Mouse (Mus musculus): ENCODE results near the gene Unkl.

Gene Unkl

DNA sequence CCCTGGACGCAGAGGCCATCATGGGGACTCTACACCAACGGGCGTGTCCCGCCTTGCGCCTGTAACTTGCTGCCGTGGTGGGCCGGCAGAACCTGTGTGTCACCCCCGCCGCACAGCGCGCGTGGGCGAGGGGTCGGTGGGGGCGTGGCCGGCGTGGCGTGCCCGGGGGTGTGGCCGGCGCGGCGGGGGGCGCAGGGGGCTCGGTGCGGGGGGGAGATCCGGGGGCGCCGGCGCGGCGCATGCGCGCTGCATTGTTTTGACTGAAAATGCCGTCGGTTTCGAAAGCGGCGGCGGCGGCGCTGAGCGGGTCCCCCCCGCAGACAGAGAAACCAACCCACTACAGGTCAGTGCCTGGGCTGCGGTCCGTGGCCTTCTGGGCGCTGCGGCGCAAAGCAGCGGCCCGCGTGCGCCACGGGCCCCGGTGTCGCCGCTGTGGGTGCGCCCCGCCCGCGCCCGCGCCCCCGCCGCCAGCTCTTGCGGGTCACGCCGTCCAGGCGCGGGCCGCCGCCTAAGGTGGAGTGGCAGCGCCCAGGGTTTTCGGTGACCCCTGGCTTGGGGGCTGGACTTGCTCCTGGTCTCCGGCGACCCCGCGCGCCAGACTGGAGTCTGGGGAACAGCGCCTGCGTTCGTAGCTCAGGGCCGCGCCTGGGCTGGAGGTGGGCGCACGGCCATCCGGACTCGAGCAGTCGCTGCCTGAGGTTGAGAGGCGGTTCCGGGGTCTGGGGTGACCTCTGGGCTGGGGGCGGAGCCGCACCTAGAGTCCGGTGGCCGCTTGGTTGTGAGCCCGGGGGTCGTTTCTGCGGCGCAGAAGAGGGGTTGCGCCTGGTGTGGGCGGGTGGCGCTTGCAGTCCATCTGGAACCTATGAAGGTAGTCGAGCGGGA is at the start of gene Unkl:
Gene Unkl, plus strand, starts transcription at position 248 of the 882 bp plus-strand sequence.
- peak; percentile 82 for DNase-seq (ENCODE audit: low spot score in 2 of 2)

DNA sequence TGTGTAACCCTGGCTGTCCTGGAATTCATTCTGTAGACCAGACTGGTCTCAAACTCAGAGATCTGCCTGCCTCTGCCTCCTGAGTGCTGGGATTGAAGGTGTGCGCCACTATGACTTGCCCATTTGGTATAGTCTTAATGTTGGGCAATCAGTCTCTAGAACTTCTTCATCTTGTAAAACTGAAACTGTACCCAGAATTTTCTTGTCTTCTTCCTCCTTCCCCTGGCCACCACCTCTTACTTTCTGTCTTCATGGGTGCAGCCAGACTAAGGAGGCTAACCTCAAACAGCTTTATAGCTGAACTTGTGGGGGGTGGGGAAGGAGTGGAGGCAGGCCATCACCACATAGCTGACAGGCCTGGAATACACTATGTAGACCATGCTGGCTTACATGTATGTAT is 49.4 kb upstream of the Unkl start:
- DNase-seq (ENCODE audit: low spot score in 2 of 2): no peak

DNA sequence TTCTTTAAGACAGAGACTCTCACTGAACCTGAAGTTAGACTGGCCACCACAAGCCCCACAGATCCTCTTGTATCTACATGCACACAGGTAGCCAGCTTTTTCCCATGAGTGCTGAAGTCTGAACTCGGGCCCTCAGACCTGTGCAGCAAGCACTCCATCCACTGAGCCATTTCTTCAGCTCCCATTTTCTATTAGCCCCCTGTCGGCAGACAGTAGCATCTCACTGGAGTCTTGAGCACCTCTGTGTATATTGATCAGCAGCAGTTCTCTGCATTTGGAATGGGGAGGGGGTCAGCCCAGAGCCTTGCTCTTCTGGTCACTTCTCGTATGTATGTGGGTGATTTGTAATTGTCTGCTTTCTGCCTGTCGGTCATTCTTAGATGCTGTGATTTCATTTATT is 48.2 kb upstream of the Unkl start:
- no peak for DNase-seq (ENCODE audit: low spot score in 2 of 2)

DNA sequence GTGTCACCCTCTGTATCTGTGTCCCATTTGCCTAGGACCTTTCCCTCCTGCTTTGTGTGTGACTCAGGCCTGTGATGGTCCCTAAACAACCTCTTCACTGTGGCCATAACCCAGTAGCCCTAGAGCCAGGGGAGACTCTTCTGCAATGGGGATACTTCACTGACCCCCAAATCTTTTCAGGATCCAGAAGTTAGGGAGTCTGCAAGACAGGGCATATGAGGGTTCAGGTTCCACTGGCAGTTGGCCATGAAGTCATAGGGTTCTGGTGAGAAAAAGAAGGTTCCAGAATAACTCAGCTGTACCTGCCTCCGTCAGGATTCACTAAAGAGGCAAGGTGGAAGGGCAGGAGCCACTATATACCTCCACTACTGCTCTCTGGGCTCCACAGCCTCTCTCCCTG is 26.0 kb upstream of the Unkl start, which contains the start of gene Ccdc154:
Gene Ccdc154, plus strand, starts transcription at position 301 of the 400 bp plus-strand sequence.
- DNase-seq (ENCODE audit: low spot score in 2 of 2): no peak

DNA sequence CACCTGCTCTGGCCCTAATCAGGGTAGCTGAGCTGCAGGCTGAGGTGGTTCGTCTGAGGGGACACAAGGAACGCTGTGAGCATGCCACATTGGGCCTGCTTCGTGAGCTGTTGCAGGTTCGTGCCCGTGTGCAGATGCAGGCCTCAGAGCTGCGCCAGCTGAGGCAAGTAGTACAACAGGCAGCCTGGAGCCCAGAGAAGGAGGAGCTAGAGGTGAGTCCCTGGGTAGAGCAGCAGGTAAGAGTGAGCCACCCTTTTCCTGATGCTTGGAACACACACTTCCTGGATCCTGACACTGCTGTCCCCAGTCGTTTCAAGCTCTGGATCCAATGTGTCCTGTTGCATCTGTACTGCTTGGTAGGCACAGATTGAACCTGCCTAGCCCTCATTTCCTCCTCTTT is 24.8 kb upstream of the Unkl start:
- no peak for DNase-seq (ENCODE audit: low spot score in 2 of 2)

DNA sequence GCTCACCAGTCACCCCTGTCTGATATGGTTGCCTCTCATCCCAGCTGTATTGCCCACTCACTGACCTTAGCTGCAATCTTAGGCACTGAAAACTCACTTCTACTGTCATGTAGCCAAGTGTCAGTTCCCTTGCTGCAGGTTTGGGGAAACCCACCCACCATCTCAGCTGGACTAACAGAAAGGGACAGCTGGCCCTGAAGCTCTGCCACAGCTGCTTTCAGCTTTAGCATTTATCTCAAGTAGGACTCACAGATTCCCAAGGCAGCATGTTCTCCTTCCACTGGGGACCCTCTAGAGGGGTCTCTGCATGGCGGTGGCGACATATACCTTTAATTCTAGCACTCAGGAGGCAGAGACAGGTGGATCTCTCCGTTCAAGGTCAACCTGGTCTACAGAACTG is 23.4 kb upstream of the Unkl start:
- no peak for DNase-seq (ENCODE audit: low spot score in 2 of 2)

DNA sequence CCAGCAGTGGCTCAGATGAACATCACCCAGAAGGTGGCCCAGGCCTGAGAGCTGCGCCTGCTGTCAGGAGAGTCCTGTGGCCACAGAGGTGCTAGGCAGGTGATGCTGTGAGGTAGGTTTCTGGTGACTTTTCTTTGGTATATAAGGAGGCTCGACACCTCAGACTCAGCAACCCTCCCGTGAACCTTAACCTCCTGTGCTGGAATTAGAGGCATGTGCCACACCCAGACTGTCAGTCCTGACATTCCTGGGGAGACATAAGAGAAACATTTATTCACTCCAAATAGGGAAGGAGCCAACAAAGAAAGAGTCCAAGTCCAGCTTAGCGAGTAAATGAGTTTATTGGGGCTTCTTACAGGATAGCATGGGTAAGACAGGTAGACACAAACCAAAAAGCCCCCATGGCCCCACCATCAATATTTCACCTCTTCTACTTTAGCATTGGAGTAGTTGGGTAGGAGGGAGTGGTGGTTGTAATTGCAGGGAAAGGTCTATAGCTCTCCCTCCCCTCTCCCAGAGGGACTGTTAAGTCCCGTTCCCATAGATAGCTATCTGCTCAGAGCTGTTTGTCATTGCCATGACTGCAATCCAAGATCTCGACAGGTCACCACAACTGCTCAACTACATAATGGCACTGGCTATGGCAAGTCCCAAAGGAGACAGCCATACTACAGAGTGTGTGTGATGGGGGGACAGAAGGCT is 22.1 kb upstream of the Unkl start:
- no peak for DNase-seq (ENCODE audit: low spot score in 2 of 2)

DNA sequence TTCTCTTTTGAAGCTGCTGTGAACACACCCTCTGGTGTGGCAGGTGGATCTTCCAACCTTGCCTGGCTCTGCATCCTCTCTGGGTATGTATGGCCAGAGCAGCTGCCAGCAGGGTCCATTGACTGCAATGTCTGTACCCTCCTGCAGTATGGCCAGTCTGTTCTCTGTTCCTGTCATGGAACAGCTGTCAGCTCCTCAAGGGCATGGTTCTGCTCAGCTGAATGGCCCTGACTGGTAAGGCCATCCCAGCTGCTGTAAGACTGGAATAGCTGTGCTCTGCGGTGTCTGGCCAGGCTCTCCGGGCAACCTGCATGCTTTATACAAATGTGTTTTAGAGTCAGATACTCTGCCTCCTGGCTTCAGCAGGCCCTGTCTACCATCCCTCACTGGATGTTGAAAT is 18.5 kb upstream of the Unkl start:
- no peak for DNase-seq (ENCODE audit: low spot score in 2 of 2)

DNA sequence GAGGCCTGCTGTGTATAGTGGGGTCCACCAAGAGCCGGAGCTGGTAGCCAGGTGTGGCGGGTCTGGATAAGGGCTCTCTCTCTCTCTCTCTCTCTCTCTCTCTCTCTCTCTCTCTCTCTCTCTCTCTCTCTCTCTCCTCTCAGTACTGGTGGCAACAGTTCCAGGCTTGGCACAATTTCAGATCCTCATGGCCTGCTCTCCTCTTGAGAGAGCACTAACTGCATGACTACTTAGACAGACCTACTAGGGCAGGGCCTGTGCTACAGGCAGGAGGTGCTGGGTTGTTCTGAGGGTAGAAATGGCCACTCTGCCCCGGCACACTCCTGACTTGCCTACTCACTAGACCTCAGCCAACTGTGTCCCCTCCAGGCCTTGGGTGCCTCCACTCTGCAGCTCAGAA is 15.6 kb upstream of the Unkl start:
- no peak for DNase-seq (ENCODE audit: low spot score in 2 of 2)

DNA sequence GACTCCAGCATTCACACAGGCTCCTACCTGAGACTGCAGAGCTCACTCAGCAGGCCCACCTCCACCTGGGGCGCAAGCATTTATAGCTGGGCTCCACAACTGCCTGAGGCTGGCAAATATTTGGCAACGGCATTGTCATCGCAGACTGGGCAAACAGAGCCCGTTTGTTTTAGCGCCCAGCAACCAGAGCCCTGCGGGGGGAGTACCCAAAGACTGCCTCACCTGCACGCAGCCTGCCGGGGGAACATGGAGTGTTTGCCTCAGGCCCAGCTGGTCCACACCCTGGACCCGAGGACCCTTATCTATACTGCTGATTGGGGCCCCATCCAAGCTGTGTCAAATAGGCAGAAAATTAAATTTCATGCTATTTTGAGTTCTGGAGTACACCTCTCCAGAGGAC is 12.8 kb upstream of the Unkl start, which contains the start of gene Gm38655:
Gene Gm38655, minus strand, starts transcription at position 61 of the 400 bp plus-strand sequence.
- DNase-seq (ENCODE audit: low spot score in 2 of 2): no peak

DNA sequence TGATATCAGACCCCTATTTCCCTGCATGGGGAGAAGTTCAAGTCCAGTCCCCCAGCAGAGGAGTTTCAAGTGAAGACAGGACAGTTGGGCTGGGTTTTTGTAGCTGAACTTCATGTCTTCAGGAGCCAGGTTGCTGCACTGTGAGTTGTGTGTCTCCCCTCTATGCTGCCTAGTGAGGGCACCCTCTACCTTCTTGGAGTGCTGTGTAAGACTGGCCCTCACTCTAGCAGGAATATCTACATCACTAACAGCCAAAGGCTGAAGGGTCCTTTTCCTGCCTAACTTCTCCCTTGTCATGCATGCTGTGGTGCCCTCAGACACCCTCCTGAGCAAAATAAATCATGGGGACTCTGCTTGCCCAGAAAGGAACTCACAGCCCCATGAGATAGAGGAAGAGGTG is 5.0 kb upstream of the Unkl start:
- DNase-seq (ENCODE audit: low spot score in 2 of 2): peak in 1 of 2 experiments; percentile 20

DNA sequence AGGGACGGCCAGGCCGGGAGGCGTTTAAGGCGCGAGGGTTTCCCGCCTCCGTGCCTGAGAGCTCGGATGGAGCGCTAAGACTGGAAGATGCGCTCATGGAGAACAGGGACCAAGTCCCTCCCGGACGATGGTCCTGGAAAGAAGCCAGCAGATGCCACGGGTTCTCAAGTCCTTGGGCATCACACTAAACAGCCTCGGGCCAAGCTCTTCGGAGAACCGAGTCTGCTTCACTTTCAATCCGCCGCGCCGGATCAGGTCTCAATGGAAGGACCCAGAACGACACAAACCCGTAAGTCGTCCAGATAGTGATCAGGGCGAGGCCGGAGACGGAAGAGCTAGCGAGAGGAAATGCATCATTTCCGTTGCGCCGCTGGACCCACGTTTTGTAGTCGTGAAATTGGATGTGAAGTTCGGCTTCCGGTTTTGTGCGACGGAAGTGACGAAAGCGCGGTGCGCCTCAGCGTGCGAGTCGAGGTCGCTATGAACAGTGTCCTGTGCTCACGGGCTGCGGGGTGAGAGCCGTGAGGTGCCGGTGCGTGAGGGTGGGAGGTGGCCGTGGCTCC is 4.0 kb upstream of the Unkl start, which contains the start of gene BC003965:
Gene BC003965, plus strand, starts transcription at position 426 of the 563 bp plus-strand sequence.
- DNase-seq (ENCODE audit: low spot score in 2 of 2): peak; percentile 96 to 97

DNA sequence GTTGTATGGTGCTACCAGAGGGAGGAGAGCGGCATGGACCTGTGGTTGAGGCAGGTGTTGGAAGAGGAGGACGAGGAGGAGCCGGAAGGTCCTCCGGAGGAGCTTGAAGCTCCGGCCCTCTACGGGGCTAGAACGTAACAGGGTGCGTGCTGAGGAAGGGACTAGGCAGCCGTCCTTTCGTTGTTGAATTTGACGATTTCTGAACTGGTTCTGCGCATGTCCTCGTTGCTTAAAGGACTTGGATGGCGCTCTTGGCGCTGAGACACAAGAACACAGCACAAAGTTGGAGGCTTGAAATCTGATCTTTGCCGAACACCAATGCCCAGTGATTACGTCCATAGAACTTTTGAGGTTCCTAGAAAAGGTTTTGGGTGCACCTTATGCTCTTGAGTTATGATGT is 3.2 kb upstream of the Unkl start:
- no peak for DNase-seq (ENCODE audit: low spot score in 2 of 2)

DNA sequence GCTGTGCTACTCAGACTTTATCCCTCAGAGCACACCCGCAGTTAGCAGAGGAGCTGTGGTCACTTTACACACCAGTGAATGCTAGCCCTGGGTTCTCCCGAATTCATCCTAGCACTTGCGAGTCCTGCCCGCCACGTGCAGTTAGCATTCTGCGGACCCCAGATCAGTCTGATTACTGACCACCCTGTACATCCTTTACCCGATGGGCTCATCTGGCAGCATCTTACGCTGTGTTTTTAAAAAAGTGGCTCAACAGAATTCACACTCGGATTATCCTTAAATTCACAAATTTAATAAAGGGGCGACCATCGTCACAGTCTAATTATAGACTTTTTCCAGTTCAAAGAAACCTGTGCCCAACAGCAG is 430 bp upstream of the Unkl start:
- no peak for DNase-seq (ENCODE audit: low spot score in 2 of 2)

DNA sequence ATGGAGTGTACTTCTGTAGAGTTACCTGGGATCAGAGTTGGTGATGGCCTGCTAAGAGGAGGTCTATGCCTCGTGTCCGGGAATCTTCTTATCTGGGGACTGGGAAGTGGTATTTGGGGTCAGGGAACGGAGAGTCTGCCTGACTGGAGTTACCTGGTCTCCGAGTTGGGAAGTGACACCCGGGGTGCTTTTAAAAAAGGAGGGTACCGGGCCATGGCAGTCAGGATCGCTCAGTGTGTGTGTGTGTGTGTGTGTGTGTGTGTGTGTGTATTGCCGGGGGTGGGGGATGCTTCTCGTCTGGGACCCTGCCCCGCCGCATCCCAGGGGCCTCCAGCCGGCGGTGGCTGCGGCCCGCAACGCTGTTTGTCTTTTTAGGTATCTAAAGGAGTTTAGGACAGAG is 894 bp downstream of the Unkl start:
- DNase-seq (ENCODE audit: low spot score in 2 of 2): no peak

DNA sequence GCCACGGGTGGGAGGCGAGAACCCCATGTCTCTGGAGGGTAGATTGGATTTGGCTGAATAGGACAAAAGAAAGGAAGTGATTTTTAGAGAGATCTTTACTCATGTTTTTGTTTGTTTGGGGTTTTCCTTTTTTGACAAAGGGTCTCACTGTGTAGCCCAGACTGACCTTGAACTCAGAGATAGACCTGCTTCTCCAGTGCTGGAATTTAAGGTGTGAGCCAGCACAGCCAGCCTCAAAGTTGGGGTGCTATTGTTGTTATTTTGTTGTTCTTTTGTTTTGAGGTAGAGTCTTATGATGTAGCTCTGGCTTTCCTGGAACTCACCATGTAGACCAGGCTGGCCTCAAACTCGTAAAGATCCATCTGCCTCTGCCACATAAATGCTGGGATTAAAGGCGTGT is 14.2 kb downstream of the Unkl start:
- no peak for DNase-seq (ENCODE audit: low spot score in 2 of 2)

DNA sequence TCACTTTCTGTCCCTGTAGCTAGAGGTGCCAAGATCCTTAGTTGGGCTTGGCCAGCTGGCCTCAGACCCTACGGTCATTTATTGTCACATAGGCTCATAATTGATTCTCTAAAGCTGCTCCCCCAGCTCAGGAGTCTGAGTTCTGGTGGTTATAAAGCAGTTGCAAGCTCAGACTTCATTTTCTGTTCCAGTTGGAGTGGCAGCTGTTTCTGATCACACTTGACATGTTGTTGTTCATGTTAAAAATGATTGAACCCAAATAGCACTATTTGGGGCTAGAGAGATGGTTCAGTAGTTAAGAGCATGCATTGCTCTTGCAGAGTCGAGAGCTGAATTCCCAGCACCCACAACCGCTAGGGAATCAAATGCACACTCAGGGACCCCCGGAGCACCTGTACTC is 21.8 kb downstream of the Unkl start:
- DNase-seq (ENCODE audit: low spot score in 2 of 2): no peak

DNA sequence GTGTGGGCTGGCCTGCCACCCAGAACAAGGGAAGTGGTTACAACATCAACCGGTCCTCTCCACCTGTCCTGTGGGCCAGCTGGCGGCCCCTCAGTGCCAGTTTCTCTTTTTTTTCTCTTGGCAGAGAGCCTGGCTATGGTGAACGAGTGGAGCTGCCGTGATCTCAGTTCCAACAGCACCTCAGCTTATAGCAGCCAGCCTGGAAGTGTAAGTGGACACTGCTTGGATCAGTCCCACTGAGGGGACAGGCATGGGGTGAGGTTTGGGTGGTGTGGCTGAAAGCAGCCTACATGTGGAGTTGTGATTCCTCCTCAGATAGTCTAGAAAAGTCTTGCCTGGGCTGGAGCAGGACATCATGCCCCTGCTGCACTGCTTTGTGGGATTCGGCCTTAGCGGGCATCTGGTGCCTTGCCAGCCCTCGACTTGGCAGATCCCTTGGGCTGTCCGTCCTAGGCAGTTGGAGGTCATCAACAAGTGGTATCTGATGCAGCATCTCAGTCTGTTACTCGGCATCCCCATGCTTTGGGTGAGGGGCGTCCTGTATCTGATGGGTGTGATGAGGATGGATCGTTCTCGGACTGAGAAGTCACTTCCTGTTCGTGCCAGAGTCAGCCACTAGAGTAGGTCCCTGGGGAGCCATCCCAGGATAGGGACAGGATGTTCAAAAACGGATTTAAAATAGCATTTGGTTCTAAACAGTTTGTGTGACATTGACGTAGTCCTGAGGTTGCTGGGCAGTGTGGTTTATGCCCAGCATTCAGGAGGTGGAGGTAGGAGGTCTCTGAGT is 22.7 kb downstream of the Unkl start:
- no peak for DNase-seq (ENCODE audit: low spot score in 2 of 2)

DNA sequence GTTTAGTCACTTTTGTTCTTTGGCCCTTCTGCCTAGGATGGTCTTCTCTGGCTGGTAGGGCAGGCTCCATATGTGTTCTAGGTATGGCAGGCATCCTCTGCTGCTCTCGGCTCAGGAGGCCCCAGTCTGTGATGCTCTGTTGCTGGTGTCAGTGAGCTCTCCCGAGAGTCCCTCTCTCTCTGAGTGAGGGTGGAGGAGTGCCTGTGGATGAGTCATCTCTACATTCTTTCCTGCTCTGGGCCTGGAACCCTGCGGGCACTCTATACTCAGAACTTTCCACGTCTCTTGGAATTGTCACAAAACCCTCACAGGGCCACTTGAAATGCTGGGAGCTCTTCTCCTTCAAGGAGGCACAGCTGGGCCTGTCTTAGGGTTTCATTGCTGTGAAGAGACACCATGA is 23.5 kb downstream of the Unkl start:
- no peak for DNase-seq (ENCODE audit: low spot score in 2 of 2)

DNA sequence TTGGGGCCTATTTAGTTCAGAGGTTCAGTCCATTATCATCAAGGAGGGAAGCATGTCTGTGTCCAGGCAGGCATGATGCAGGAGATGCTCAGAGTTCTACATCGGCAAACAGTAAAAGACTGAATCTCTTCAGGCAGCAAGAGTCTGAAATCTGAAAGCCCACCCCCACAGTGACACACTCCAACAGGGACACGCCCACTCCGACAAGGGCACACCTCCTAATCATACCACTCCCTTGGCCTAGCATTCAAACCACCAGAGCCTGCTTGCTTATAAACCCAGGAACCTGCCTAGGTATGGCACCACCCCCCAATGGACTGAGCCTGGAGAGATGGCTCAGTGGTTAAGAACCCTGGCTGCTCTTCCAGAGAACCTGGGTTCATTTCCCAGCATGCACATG is 27.2 kb downstream of the Unkl start:
- DNase-seq (ENCODE audit: low spot score in 2 of 2): no peak

DNA sequence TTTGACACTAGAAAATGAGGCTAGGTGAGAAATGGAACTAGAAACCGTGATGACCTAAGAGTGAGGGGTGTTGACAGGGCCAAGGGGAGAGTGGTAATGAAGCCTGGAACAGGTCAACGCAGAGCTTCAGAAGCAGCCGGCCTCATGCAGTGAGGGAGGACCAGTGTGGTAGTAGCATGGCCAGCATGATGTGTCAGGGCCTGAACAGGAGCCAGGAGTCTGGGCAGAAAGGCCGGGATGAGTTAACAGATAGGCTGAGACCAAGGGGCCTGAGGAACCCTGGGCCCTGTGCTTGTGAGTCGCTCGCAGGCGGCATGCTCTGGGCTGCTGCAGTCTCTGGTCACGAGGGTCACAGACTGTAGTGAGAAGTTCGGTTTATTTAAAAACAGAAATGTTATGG is 30.8 kb downstream of the Unkl start:
- no peak for DNase-seq (ENCODE audit: low spot score in 2 of 2)

Data from natural killer cell, adult 2 months (primary cell).